Mouse (Mus musculus) inflammation-experienced regulatory T-cells, adult 16 weeks (primary cell): ENCODE results near the gene Cipc. TPM values are rescaled to one million over a fixed set of nuclear protein-coding genes. Genes with fewer than 3 reads are reported as not detected.

Experiments
- polyA plus RNA-seq: library from polyadenylated mRNA; unstranded; fragments of 100-300 nt; shearing (Covaris generic); gene quantifications from one replicate; pipeline ENCODE4 v1.2.1, GENCODE M21; 2017

Gene Cipc
- 43.0 TPM for polyA plus RNA-seq

DNA sequence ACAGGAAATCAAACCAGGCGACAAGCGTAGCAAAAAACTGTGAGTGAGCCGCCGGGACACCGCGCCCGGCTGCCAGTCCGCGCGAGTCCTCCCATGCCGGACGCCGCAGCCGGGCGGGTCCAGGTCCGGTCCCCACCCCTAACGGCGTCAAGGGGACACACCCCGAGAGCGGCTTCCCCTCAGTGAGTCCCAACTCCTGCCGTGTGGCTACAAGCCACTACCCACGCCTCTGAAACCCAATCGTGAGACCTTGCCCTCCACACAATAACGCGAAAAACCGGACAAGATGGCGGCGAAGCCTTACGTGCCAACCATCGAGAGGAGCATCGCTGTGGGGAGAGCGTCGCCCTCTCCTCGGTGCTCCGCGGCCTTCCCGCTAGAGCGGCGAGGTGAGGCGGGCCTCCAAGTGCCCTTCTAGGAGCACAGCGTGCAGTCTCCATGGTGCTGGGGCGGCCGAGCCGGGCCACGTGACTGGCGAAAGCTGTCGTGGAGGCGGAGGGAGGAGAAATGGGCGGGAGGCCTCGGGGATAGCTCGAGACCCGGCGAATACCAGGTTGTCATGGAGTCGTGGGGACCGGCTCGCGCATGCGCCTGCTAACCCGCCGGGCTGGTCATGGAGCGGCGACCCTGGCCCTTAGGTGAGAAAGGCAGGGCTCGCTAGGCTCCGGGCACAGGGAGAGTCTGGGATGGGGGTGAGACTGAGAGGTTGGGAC is at the start of gene Cipc:
Cipc (plus strand) TSS at position 182 of the 713 bp plus-strand sequence.

DNA sequence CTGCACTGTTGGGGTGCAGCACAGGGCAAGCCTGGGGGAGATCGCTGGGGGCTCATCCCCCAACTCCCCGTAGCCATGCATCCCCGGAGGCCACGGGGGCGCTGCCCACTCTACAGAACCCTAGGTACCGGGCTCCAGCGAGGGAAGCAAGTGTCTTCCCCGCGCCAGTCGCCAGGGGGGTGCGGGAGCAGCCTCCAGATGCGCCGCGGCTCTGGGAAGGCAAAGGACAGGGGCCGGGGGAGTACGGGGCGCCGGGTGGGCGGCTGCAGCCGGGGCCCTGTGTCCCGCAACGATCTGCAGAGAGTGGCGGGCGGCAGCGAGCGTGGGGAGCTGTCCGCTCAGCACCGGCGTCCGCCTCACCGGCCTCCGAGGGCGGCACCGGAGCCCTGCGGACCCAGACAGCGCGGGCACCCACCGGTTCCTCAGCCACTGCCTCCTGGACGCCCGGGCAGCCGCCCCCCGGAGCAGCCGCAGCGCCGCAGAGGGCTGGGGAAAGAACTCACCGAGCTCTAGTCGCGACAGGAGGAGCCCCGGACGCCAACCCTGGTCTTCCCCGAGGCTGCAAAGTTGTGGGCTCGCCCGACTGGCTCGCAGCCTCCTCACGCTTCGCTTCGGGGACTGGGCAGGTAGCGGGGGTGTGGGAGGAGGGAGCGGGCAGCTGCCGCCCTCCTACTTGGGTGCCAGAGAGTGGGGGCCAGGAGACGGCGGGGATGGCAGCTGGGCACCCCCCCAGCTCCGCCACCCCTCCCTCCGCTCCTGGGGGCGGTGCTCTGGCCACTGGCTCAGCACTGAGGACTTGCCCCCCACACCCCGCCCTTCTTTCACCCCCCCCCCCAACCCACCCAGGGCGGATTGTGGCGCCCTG is 43.3 kb downstream of the Cipc start, which contains the start of gene Zdhhc22:
Zdhhc22 (minus strand) TSS at position 541 of the 865 bp plus-strand sequence.

Other genes with a start within 250 kb of the Cipc start
- gene Angel1, start 220.6 kb upstream of the Cipc start, polyA plus RNA-seq: 21.2 TPM
- gene Lrrc74a, start 212.7 kb upstream of the Cipc start, polyA plus RNA-seq: not detected
- gene Irf2bpl, start 62.2 kb upstream of the Cipc start, polyA plus RNA-seq: 61.7 TPM
- gene Zdhhc22, start 43.4 kb downstream of the Cipc start, polyA plus RNA-seq: 0.13 TPM
- 2.1 TPM for gene Tmem63c, start 74.3 kb downstream of the Cipc start, polyA plus RNA-seq
- not detected for gene Ngb, start 155.5 kb downstream of the Cipc start, polyA plus RNA-seq
- gene Gstz1, start 200.1 kb downstream of the Cipc start, polyA plus RNA-seq: 14.0 TPM
- 6.8 TPM for gene Pomt2, start 200.9 kb downstream of the Cipc start, polyA plus RNA-seq